Mouse (Mus musculus) heart, postnatal 0 days (tissue): ENCODE measurements around the gene Ap5s1.

Source experiments
- CTCF ChIP-seq: IDR thresholded peaks from 2 replicates; pipeline ENCODE4 v1.5.1; 2016; ENCODE audit warnings: antibody characterized with exemption, control low read depth, low read depth
- EP300 ChIP-seq: IDR thresholded peaks from 2 replicates; pipeline ENCODE4 v1.6.1; 2016; ENCODE audit warnings: antibody characterized with exemption, low read depth

DNA sequence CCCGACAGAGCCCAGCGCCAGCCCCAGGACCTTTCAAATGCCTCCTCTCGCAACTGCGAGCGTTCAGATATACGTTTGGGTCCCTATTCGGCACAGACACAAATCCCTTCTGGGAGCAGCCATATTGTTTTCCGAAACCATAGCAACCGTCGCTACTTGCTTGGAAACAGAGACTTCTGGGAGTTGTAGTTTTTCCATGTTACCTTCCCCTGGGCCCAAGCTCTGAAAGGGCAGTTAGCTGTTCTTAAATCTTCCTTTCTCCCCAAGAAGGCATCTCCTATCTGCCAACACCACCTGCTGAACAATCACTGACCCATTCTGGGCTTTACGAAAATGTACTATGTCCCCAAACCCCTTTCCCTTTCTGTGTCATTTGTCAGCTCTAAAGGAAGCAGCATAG lies 32.2 kb upstream of the Ap5s1 start:
- TF ChIP-seq CTCF, result no peak
- TF ChIP-seq EP300, result no peak
